ENCODE assay signal across 21 mouse cellular contexts in the genomic region with DNA sequence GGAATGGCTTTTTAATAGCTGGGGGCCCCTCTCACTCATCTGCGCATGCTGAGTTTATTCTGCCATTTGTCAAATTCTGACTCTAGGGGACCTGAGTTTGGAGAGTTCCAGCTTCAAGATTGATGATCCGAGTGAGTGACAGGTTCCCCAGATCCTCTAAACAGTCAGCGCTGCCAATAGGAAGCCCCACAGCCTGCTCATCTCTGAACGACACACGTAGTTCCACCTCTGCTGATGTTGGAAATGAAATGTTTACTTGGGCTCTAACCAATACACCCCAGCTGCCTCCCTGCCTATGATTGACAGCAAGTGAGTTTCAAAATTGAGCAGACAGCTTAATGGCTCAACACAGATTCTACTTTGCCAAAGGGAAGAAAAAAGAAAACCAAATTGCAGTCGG.
DNase-seq lines count a peak whose midpoint lies in the region; ATAC-seq and TF ChIP-seq lines count a peak whose summit lies in the region.
"Had no signal": no experiment of that assay in that cellular context is flagged by ENCODE, and none has a peak within 500 bp of the region (broad histone marks: within the 10 kb centered on the region; RNA-seq: fewer than 3 reads in every experiment).

No protein-coding gene starts in this region.

- DNase-seq in forebrain, embryonic 14.5 days (ENCODE audit: low spot score) = peak; percentile 60
- peak; percentile 8 for DNase-seq in layer of hippocampus, adult 9-11 months
- DNase-seq in layer of hippocampus, postnatal 10 days (ENCODE audit: low spot score in 2 of 2) = no peak
- DNase-seq in brain, embryonic 14.5 days (ENCODE audit: low read depth) = peak; percentile 72
- DNase-seq: adrenal gland, adult 8-10 months; adrenal gland, postnatal 25 days; cerebellum, adult 18-20 months; cerebellum, adult 9-10 months; cerebellum, postnatal 14 days; gastrocnemius, postnatal 10 days; gastrocnemius, postnatal 36 days; heart, adult 2 months; heart, postnatal 14 days; heart, postnatal 4 days had no signal

- no peak overlapping the region for H3K4me3 ChIP-seq in forebrain, embryonic 14.5 days (ENCODE audit: low read depth, low read length)
- H3K4me3 ChIP-seq in forebrain, embryonic 12.5 days (replicated peaks) = no peak overlapping the region
- no peak overlapping the region for H3K4me3 ChIP-seq in hindbrain, embryonic 15.5 days
- no peak overlapping the region for H3K4me3 ChIP-seq in hindbrain, embryonic 12.5 days
- H3K4me3 ChIP-seq: forebrain, embryonic 10.5 days; heart, adult 2 months; heart, embryonic 10.5 days; heart, embryonic 13.5 days had no signal

- no peak for TF ChIP-seq CTCF in brain, embryonic 14.5 days (IDR thresholded peaks at IDR 0.05; ENCODE audit: borderline replicate concordance, extremely low read depth, insufficient read depth, insufficient read length)

- 59% methylated on average over 6 of the region's 6 CpGs for WGBS in forebrain, embryonic 14.5 days
- WGBS in forebrain, embryonic 12.5 days = 78% methylated on average over 6 of the region's 6 CpGs
- WGBS in hindbrain, embryonic 15.5 days = 40% methylated on average over 6 of the region's 6 CpGs
- 54% methylated on average over 6 of the region's 6 CpGs for WGBS in hindbrain, embryonic 12.5 days

- no peaks in the 10 kb centered on the region for H3K27me3 ChIP-seq in forebrain, embryonic 14.5 days (replicated peaks; ENCODE audit: control insufficient read depth, insufficient read depth, low read length)
- H3K27me3 ChIP-seq in forebrain, embryonic 12.5 days = peaks cover 31% of the 10 kb centered on the region
- H3K27me3 ChIP-seq in hindbrain, embryonic 15.5 days = 0 out of 2 replicates have a peak, but pooled peaks cover 5% of the 10 kb centered on the region
- H3K27me3 ChIP-seq in hindbrain, embryonic 12.5 days = peaks cover 9% of the 10 kb centered on the region; the same call in 1 of the 2 replicates

- no peak overlapping the region for H3K4me2 ChIP-seq in forebrain, embryonic 14.5 days (ENCODE audit: low read length)
- H3K4me2 ChIP-seq in forebrain, embryonic 12.5 days = no peak overlapping the region
- no peak overlapping the region for H3K4me2 ChIP-seq in hindbrain, embryonic 15.5 days
- H3K4me2 ChIP-seq in hindbrain, embryonic 12.5 days (replicated peaks) = no peak overlapping the region
- H3K4me2 ChIP-seq: heart, embryonic 13.5 days had no signal

- no peaks in the 10 kb centered on the region for H3K9me3 ChIP-seq in forebrain, embryonic 14.5 days (replicated peaks; ENCODE audit: control insufficient read depth, low read length)
- no peaks in the 10 kb centered on the region for H3K9me3 ChIP-seq in forebrain, embryonic 12.5 days
- H3K9me3 ChIP-seq in hindbrain, embryonic 15.5 days = no peaks in the 10 kb centered on the region
- H3K9me3 ChIP-seq in hindbrain, embryonic 12.5 days (replicated peaks) = no peaks in the 10 kb centered on the region
- H3K9me3 ChIP-seq: forebrain, embryonic 10.5 days; heart, embryonic 10.5 days; heart, embryonic 13.5 days had no signal

- H3K9ac ChIP-seq in forebrain, embryonic 14.5 days (ENCODE audit: low read length) = no peak overlapping the region
- H3K9ac ChIP-seq in forebrain, embryonic 12.5 days = no peak overlapping the region
- H3K9ac ChIP-seq in hindbrain, embryonic 15.5 days = no peak overlapping the region
- H3K9ac ChIP-seq in hindbrain, embryonic 12.5 days = no peak overlapping the region
- H3K9ac ChIP-seq: heart, embryonic 13.5 days had no signal

- H3K36me3 ChIP-seq in forebrain, embryonic 14.5 days (ENCODE audit: control insufficient read depth, insufficient read depth, low read length) = no peaks in the 10 kb centered on the region
- H3K36me3 ChIP-seq in forebrain, embryonic 12.5 days (replicated peaks) = no peaks in the 10 kb centered on the region
- H3K36me3 ChIP-seq in hindbrain, embryonic 15.5 days = no peaks in the 10 kb centered on the region
- H3K36me3 ChIP-seq in hindbrain, embryonic 12.5 days = no peaks in the 10 kb centered on the region
- H3K36me3 ChIP-seq: forebrain, embryonic 10.5 days; heart, embryonic 10.5 days; heart, embryonic 13.5 days had no signal

- H3K27ac ChIP-seq in forebrain, embryonic 14.5 days (ENCODE audit: low read depth, low read length) = no peak overlapping the region
- H3K27ac ChIP-seq in forebrain, embryonic 12.5 days = no peak overlapping the region
- H3K27ac ChIP-seq in hindbrain, embryonic 15.5 days (replicated peaks) = no peak overlapping the region
- no peak overlapping the region for H3K27ac ChIP-seq in hindbrain, embryonic 12.5 days
- H3K27ac ChIP-seq: forebrain, embryonic 10.5 days; heart, adult 2 months; heart, embryonic 10.5 days; heart, embryonic 13.5 days had no signal

- no peak for TF ChIP-seq POLR2A in brain, embryonic 14.5 days (IDR thresholded peaks at IDR 0.05; ENCODE audit: borderline replicate concordance, extremely low read depth, insufficient read depth, insufficient read length, poor library complexity, severe bottlenecking)

- no peaks in the 10 kb centered on the region for H3K4me1 ChIP-seq in forebrain, embryonic 14.5 days (ENCODE audit: control insufficient read depth, insufficient read depth, low read length)
- peaks cover 11% of the 10 kb centered on the region for H3K4me1 ChIP-seq in forebrain, embryonic 12.5 days
- peaks cover 7% of the 10 kb centered on the region for H3K4me1 ChIP-seq in hindbrain, embryonic 15.5 days (replicated peaks)
- H3K4me1 ChIP-seq in hindbrain, embryonic 12.5 days = peaks cover 7% of the 10 kb centered on the region
- H3K4me1 ChIP-seq: heart, embryonic 10.5 days; heart, embryonic 13.5 days had no signal

- peak; percentile 57; the same call in 1 of the 2 replicates for ATAC-seq in forebrain, embryonic 14.5 days
- ATAC-seq in forebrain, embryonic 12.5 days (ENCODE audit: low FRiP score) = no peak
- peak; percentile 19; the same call in 1 of the 2 replicates for ATAC-seq in hindbrain, embryonic 15.5 days (ENCODE audit: low FRiP score, low read depth)
- ATAC-seq in hindbrain, embryonic 12.5 days (ENCODE audit: low FRiP score) = no peak
- ATAC-seq: activated CD4-positive, CD25-positive, alpha-beta regulatory T cell, adult 4 months had no signal

Comparison
In these comparisons a context has a peak if more than half of its experiments do, and no peak if none do; other contexts are left out.
1. ATAC-seq: peak in forebrain, embryonic 14.5 days (single experiment) and hindbrain, embryonic 15.5 days (single experiment); none in forebrain, embryonic 12.5 days (single experiment) and hindbrain, embryonic 12.5 days (single experiment).
2. DNase-seq: peak in forebrain, embryonic 14.5 days (single experiment), layer of hippocampus, adult 9-11 months (single experiment) and brain, embryonic 14.5 days (single experiment); none in layer of hippocampus, postnatal 10 days (0 of 2).